Mouse (Mus musculus) fibroblast of lung, adult 2 months (primary cell): ENCODE measurements around the gene Gm8362.
"Not testable (repeated sequence)": the region's sequence is repeated elsewhere in the genome, so short reads cannot be mapped to it uniquely, and the experiment has no call there.

ENCODE experiments used
- DNase-seq: peaks from one replicate; pipeline ENCODE4 v3.0.0-alpha.2; 2011; ENCODE audit warnings: low read depth

Gene Gm8362

GRCm38 (mm10) chr14:6774311-6774710 is at the start of gene Gm8362:
TSS of gene Gm8362 (minus strand) at chr14:6774411.
- DNase-seq, result not testable (repeated sequence)

GRCm38 (mm10) chr14:6823297-6823696 is 49.1 kb upstream of the Gm8362 start:
- not testable (repeated sequence) for DNase-seq

DNA sequence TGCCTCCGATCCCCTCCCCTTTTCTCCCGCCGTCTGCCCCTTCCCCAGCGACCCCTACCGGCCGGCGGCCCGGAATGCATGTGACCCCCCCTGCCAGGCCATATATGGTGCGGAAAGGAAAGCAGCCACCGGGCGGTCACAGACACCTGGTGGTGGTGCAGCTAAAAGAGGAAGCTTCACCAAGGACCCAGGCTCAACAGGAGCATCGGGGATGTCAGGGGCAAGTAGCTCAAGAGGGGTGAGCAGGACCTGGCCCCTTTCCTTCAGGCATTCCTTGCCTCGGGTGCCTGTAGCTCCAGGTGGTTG is 17.0 kb downstream of the Gm8362 start:
- not testable (repeated sequence) for DNase-seq

GRCm38 (mm10) chr14:6756384-6757230 is 17.6 kb downstream of the Gm8362 start:
- not testable (repeated sequence) for DNase-seq

DNA sequence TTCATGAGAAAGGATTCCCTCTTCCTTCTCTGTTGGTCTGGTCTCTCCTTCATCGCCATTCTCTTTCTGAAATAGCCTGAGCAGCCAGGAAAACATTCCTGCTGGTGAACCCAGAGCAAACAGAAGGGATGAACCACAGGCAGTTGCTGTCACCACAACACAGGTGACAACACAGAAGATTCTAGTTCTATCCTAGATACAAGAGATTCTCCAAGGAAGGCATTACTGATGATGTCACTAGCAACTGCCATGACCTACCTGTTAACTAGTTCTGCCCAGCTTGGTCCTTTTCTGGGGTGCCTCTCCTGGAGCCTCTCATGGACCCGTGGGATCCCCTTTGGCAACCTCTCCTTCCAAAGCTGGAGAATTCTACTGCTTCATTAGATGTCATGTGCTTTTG is 32.0 kb downstream of the Gm8362 start, which contains the start of gene Gm3636:
Gene Gm3636, minus strand, starts transcription at position 101 of the 400 bp plus-strand sequence.
- DNase-seq, result not testable (repeated sequence)

DNA sequence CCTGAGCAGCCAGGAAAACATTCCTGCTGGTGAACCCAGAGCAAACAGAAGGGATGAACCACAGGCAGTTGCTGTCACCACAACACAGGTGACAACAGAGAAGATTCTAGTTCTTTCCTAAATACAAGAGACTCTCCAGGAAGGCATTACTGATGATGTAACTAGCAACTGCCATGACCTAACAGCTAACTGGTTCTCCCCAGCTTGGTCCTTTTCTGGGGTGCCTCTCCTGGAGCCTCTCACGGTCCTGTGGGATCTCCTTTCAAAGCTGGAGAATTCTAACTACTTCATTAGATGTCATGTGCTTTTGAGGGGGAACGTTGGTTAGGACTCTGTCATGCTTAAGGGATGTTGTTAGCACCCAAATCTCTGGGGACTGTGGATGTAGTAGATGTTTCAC is 54.1 kb downstream of the Gm8362 start, which contains the start of gene Gm8050:
Gene Gm8050, minus strand, starts transcription at position 101 of the 400 bp plus-strand sequence.
- not testable (repeated sequence) for DNase-seq
